Mouse (Mus musculus): ENCODE data around the gene Dhrs4.

GRCm38 (mm10) chr14:55524785-55525184, 46.2 kb downstream of the Dhrs4 start, which contains the start of gene Nrl:
- no peak for TF ChIP-seq GATA1 (IDR thresholded peaks at IDR 0.05; ENCODE audit: low read length)
- no peak for TF ChIP-seq TAL1 (IDR thresholded peaks at IDR 0.05; ENCODE audit: low read length)

Data from erythroblast, embryonic 14.5 days (primary cell).